Mouse (Mus musculus) liver, adult 2 months (tissue): Measurements from ENCODE around the gene Sobp.

Source experiments
- CTCF ChIP-seq: fragments of 200-500 bp; IDR thresholded peaks from 2 replicates; pipeline ENCODE4 v1.5.1; 2011; ENCODE audit warnings: low read depth, low read length, control low read depth
- POLR2A ChIP-seq: fragments of 200-500 bp; IDR thresholded peaks from 2 replicates; pipeline ENCODE4 v1.6.1; 2011; ENCODE audit warnings: low read length, control low read depth; ENCODE audit not compliant: insufficient read depth; ENCODE audit errors: extremely low read depth

DNA sequence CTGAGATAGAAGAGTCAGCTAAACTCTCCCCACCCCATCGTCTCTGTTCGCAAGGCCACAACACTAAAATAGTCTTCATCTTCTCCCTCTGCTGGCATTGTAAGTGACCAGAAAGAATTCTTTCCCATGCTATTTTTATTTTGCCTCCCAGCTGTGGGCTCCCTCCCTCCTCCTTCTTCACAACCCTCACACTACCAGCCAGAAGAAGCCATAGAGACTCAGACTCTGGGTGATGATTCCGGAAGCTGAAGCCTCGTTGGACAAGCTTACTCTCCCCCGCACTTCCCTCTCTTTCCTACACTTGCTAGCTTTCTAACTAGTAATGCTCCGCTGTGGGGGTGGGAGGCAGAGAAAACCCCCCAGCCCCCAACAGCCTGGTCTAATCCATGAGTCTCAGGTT lies 103.4 kb downstream of the Sobp start:
- TF ChIP-seq POLR2A, result no peak
- no peak for TF ChIP-seq CTCF
